Mouse (Mus musculus) MEL (cell line): ENCODE results near the gene Nubp2.

Experiments used
- EP300 ChIP-seq, 2 experiments: IDR thresholded peaks; 2 replicates each; pipeline ENCODE4 v1.6.1; 2011; ENCODE audit warnings: improper control_type of control experiment in 2 of 2, low read length in 2 of 2, low read depth in 1 of 2, mild to moderate bottlenecking in 1 of 2
- GATA1 ChIP-seq: IDR thresholded peaks from 2 replicates; pipeline ENCODE4 v1.6.1; 2011; ENCODE audit warnings: low read depth, low read length, improper control_type of control experiment
- MAFK ChIP-seq: IDR thresholded peaks from 2 replicates; pipeline ENCODE4 v1.6.1; 2011; ENCODE audit warnings: low read depth, mild to moderate bottlenecking, low read length, improper control_type of control experiment, borderline replicate concordance
- POLR2A ChIP-seq, 2 experiments: IDR thresholded peaks; 2 replicates each; pipeline ENCODE4 v1.6.1; 2011 to 2012; ENCODE audit warnings: low read length in 2 of 2, mild to moderate bottlenecking in 2 of 2, control low read depth in 1 of 2, improper control_type of control experiment in 1 of 2, low read depth in 1 of 2, moderate library complexity in 1 of 2; ENCODE audit not compliant: control insufficient read depth in 1 of 2, insufficient read depth in 1 of 2, poor library complexity in 1 of 2
- USF2 ChIP-seq, 2 experiments: IDR thresholded peaks; 2 replicates each; pipeline ENCODE4 v1.6.1; 2011 to 2012; ENCODE audit warnings: improper control_type of control experiment in 2 of 2, low read length in 2 of 2, borderline replicate concordance in 1 of 2, inconsistent platforms in 1 of 2, low read depth in 1 of 2, mild to moderate bottlenecking in 1 of 2; ENCODE audit not compliant: insufficient read depth in 1 of 2

- TF ChIP-seq EP300 (IDR thresholded peaks at IDR 0.05; ENCODE audit: low read depth in 1 of 2, low read length in 2 of 2) (peak; percentile 73 to 88), MAFK (no peak), GATA1 (peak; percentile 66), POLR2A (IDR thresholded peaks at IDR 0.05; ENCODE audit: control insufficient read depth in 1 of 2, insufficient read depth in 1 of 2, low read depth in 1 of 2, low read length in 2 of 2, poor library complexity in 1 of 2) (no peak), USF2 (IDR thresholded peaks at IDR 0.05; ENCODE audit: borderline replicate concordance in 1 of 2, insufficient read depth in 1 of 2, low read depth in 1 of 2, low read length in 2 of 2) (no peak)
These were observed 16.7 kb upstream of the Nubp2 start for GRCm38 (mm10) chr17:24902671-24903474.
